Mouse (Mus musculus) embryonic facial prominence, embryonic 13.5 days (tissue): ENCODE measurements around the gene Pkp2. TPM values are rescaled to one million over a fixed set of nuclear protein-coding genes. Genes with fewer than 3 reads are reported as not detected.
A peak's percentile ranks its signal among the peaks of the same experiment; 100 is the strongest.
"Not testable (repeated sequence)": the region's sequence is repeated elsewhere in the genome, so short reads cannot be mapped to it uniquely, and the experiment has no call there.

ENCODE experiments used
- ATAC-seq: fragments of 200-750 bp; cut with Nextera tagmentation; 2 replicates; pipeline ENCODE4 v1.8.0; 2017; ENCODE audit warnings: low read depth; ENCODE audit not compliant: insufficient number of reproducible peaks, insufficient read depth, low FRiP score, low TSS enrichment
- H3K27ac ChIP-seq: fragments of 300-500 bp; sonication (generic); 2 replicates; pipeline ENCODE4 v1.5.1; 2015; ENCODE audit warnings: moderate library complexity, mild to moderate bottlenecking, inconsistent platforms
- H3K27me3 ChIP-seq: fragments of 300-500 bp; sonication (generic); 2 replicates; pipeline ENCODE4 v1.6.1; 2015; ENCODE audit warnings: mild to moderate bottlenecking, inconsistent platforms
- H3K36me3 ChIP-seq: fragments of 300-500 bp; sonication (generic); 2 replicates; pipeline ENCODE4 v1.6.1; 2015; ENCODE audit warnings: mild to moderate bottlenecking, inconsistent platforms
- H3K4me1 ChIP-seq: fragments of 300-500 bp; sonication (generic); 2 replicates; pipeline ENCODE4 v1.6.1; 2015; ENCODE audit warnings: inconsistent platforms
- H3K4me2 ChIP-seq: fragments of 300-500 bp; sonication (generic); 2 replicates; pipeline ENCODE4 v1.6.1; 2015; ENCODE audit warnings: moderate library complexity, mild to moderate bottlenecking, inconsistent platforms
- H3K4me3 ChIP-seq: fragments of 300-500 bp; sonication (generic); 2 replicates; pipeline ENCODE4 v1.5.1; 2015; ENCODE audit warnings: mild to moderate bottlenecking, inconsistent platforms
- H3K9ac ChIP-seq: fragments of 300-500 bp; sonication (generic); 2 replicates; pipeline ENCODE4 v1.6.1; 2015; ENCODE audit warnings: mild to moderate bottlenecking, inconsistent platforms
- H3K9me3 ChIP-seq: fragments of 300-500 bp; sonication (generic); 2 replicates; pipeline ENCODE4 v1.6.1; 2016; ENCODE audit warnings: inconsistent platforms
- WGBS: fragments of 180-500 bp; shearing (Covaris S2); methylation state at CpG from one replicate; pipeline ENCODE4 v1.1.7; 2015; ENCODE audit warnings: mixed read lengths; 5-methylcytosine and 5-hydroxymethylcytosine counted together
- polyA plus RNA-seq: library from polyadenylated mRNA; unstranded; fragments of >200 nt; fragmentation: Nextera tagmentation; extraction: Ambion mirVana; gene quantifications from 2 replicates; pipeline ENCODE4 v1.2.1, GENCODE M21; 2015

Pkp2 gene
- 2.3 and 3.3 TPM in 2 replicates for polyA plus RNA-seq

DNA sequence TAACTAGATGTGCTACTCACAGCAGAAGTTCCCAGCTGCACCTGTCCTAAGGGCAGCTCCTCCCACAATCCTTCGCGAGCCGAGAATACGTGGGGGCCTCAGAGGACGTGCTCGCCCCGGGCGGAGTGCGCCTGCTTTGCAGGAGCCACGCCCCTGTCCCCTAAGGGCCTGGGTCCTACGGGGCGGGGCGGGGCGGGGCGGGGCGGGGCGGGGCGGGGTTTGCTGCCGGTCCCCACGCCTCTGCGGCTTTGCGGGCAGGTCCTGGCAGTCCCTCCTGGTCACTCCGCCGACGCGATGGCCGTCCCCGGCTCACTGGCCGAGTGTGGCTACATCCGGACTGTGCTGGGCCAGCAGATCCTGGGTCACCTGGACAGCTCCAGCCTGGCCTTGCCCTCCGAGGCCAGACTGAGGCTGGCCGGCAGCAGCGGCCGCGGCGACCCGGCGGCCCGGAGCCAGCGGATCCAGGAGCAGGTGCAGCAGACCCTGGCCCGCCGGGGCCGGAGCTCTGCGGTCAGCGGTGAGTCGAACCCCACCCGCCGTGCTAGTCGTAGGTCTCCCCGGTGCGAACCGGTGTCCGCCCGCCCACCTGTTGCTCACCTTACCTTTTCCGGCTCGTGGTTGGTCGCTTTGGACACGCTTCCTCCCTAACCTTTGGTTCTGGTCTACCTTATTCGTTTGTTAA lies at the start of gene Pkp2:
Pkp2 (plus strand) TSS at position 240 of the 682 bp plus-strand sequence.
- Histone ChIP-seq H3K4me1 (peaks cover 15% of the 10 kb centered on the region), H3K36me3 (no peaks in the 10 kb centered on the region), H3K9me3 (no peaks in the 10 kb centered on the region), H3K27me3 (peaks cover 56% of the 10 kb centered on the region), H3K9ac (peak within 1 kb of the TSS; percentile 60), H3K4me3 (peak within 1 kb of the TSS; percentile 56), H3K27ac (no peak within 1 kb of the TSS), H3K4me2 (peak within 1 kb of the TSS; percentile 98)
- under 1% methylated on average over 59 of the region's 59 CpGs for WGBS
- peak; percentile 86 for ATAC-seq

DNA sequence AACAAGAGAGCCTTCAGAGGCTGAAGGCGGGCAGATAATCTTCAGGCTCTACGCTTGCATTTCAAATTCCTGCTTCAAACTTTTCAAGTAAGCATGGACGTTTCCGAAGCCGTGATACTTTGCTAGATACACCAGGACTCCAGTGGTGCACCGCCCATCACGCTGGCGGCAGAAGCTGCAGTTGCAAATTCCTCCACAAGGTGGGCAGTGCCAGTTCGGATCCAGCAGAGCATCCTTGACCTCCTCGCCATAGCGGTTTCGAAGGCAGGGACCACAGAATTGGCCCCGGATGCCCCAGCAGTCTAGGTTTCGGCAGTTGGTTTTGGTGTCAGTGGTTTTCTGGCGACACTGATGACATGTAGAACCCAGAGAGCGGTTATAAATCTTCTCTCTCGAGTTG lies 15.7 kb upstream of the Pkp2 start:
- 65% methylated on average over 17 of the region's 17 CpGs for WGBS
- Histone ChIP-seq H3K4me3 (no peak overlapping the region), H3K36me3 (no peaks in the 10 kb centered on the region), H3K27ac (no peak overlapping the region), H3K9me3 (no peaks in the 10 kb centered on the region), H3K27me3 (0 out of 2 replicates have a peak, but pooled peaks cover 4% of the 10 kb centered on the region), H3K9ac (no peak overlapping the region), H3K4me2 (no peak overlapping the region), H3K4me1 (no peaks in the 10 kb centered on the region)
- no peak for ATAC-seq

DNA sequence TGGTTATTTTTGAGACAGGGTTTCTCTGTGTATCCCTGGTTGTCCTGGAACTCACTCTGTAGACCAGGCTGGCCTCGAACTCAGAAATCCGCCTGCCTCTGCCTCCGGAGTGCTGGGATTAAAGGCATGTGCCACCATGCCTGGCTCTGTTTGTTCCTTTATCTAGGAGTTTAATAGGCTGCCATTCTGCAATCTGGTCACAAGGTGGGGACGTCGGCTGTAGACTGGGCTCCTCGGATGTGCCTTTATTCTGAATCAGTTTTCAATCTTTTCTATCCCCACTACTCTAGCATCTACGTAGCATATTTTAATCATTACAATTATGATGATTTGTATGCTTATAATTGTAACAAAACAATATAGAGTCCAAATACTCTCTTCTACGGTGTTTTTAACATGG lies 11.1 kb upstream of the Pkp2 start:
- H3K4me1 ChIP-seq, H3K27me3 ChIP-seq, H3K9me3 ChIP-seq, H3K9ac ChIP-seq, H3K4me3 ChIP-seq, H3K27ac ChIP-seq, H3K4me2 ChIP-seq, H3K36me3 ChIP-seq, ATAC-seq: not testable (repeated sequence)
- 44% methylated on average over 8 of the region's 8 CpGs for WGBS

DNA sequence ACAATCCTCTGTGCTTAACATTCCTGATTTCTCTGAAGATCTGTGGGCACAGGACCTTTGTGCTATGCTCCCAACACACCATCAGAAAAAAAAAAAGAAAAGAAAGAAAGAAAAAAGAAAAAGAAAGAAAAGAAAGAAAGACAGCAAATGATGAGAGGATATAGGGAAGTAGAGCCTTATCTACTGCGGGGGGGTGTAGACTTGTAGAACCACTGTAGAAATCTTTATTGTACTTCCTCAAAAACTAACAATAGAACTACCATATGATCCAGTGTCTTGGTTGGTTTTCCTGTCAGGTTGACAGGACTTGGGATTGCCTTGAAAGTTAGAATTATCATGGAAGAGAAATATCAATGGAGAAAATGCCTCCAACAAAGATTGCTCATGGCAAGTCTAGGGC lies 8.5 kb upstream of the Pkp2 start:
- ATAC-seq: no peak
- Histone ChIP-seq H3K27ac (no peak overlapping the region), H3K4me2 (no peak overlapping the region), H3K36me3 (no peaks in the 10 kb centered on the region), H3K9ac (no peak overlapping the region), H3K27me3 (no peaks in the 10 kb centered on the region), H3K9me3 (no peaks in the 10 kb centered on the region), H3K4me1 (no peaks in the 10 kb centered on the region), H3K4me3 (no peak overlapping the region)
- 93% methylated on average over 1 of the region's 1 CpGs for WGBS

DNA sequence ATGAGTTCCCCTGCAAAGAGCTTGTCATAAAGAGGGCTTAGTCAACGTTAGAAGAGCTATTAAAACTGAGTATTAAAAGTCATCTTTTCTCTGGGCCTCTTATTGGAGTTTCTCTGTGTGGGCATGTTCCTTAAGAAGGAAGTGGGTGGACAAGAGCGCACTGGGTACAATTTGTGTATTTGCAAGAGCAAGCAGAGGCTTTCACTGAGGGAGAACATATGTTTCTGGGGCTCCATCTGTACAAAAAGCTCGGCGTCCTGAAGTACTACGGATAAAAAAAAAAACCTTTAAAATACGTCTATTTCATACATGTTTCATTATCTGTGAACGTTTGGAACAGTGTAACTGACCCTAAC lies 417 bp upstream of the Pkp2 start:
- peaks cover 56% of the 10 kb centered on the region for H3K27me3 ChIP-seq
- 15% methylated on average over 7 of the region's 7 CpGs for WGBS
- peak overlapping the region; percentile 98 for H3K4me2 ChIP-seq
- H3K36me3 ChIP-seq: no peaks in the 10 kb centered on the region
- H3K9ac ChIP-seq: no peak overlapping the region
- no peak for ATAC-seq
- H3K9me3 ChIP-seq: no peaks in the 10 kb centered on the region
- H3K4me1 ChIP-seq: peaks cover 15% of the 10 kb centered on the region
- no peak overlapping the region for H3K27ac ChIP-seq
- H3K4me3 ChIP-seq: peak overlapping the region; percentile 56

DNA sequence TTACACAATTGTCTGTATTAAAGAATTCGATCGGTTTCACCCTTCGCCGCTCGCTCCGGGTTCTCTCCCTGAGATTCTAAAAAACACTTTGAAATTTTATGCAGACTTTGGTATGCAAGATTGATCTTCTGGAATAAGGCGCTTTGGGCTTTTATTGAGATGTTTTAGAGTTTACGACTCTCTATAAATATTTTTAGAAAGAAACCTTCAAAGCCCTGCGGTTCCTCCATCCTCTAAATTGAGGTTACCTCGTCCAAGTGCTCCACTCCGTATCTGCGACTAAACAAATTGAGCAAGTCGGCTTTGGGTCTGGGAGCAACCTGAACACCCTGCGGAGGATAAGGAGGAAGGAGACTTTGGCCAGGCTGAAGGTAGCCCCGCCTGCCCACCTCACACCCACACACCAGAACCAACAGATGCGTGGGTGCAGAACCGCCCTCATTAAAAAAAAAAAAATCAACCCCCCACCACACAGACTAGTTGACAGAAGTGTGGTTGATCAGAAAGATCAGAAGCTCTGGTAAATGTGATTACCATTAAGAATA lies 715 bp downstream of the Pkp2 start:
- WGBS: 2% methylated on average over 17 of the region's 17 CpGs

DNA sequence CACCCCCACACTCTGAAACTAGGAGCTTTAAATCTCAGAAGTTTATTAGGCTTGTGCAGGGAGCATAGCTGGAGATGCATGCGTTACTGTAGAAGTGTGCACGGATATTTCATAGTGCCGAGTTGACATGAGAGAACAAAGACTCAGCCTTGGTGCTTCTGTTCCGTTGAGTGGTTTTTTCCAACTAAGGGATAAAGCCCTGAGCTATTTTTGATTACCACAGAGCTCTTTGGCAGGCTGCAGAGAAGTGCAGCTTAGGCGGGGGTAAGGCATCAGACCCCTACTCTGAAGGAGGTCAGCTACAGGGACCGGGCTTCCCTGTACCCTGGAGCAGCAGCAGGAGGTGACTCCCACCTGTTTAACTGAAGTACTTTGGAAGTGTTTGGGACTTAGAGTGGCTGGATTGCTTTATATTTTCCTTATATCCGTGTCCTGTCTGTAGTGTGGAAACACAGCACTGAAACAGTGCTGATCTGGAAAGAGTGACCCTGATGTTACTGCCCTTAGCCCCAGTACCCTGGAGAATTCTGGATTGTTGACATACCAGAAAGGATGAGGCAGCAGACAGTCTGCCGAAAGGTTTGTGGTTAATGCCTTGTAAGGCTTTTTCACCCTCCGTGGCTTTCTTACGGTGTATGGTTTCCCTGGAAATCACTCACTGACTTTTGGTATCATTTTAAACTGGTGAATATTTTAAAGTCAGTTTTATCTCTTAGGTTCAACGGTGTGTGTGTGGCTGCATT lies 2.7 kb downstream of the Pkp2 start:
- Histone ChIP-seq H3K4me1 (peaks cover 15% of the 10 kb centered on the region), H3K9ac (no peak overlapping the region), H3K9me3 (no peaks in the 10 kb centered on the region), H3K36me3 (no peaks in the 10 kb centered on the region), H3K4me2 (peak overlapping the region; percentile 26; the same call in 1 of the 2 replicates), H3K27me3 (peaks cover 54% of the 10 kb centered on the region), H3K4me3 (no peak overlapping the region), H3K27ac (no peak overlapping the region)
- no peak for ATAC-seq
- WGBS: 19% methylated on average over 11 of the region's 11 CpGs

More for the DNA sequence above, 715 bp downstream of the Pkp2 start:
- Histone ChIP-seq H3K4me2 (peak overlapping the region; percentile 98), H3K4me3 (peak overlapping the region; percentile 56), H3K27ac (no peak overlapping the region), H3K9me3 (no peaks in the 10 kb centered on the region), H3K9ac (no peak overlapping the region), H3K36me3 (no peaks in the 10 kb centered on the region), H3K4me1 (peaks cover 15% of the 10 kb centered on the region), H3K27me3 (peaks cover 56% of the 10 kb centered on the region)
- ATAC-seq: no peak

DNA sequence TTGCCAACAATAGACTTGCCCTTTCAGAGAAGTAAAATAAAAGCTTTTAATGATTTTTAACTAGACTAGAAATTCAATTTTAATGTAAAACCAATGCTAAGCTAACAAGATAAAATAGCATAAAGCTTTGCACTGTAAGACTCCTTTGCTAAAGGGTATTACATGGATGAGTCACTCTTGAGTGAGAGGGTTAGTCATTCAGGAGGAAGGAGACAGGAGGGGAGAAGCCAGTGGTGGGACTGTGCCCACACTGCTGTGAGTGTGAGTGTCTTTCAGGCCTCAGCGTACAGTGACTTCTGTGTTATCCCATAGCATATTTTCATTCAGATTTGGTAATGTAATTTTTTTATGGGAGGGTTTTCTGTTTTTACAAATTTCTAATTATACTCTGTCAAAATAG lies 3.8 kb downstream of the Pkp2 start:
- no peaks in the 10 kb centered on the region for H3K36me3 ChIP-seq
- peaks cover 44% of the 10 kb centered on the region for H3K27me3 ChIP-seq
- no peak overlapping the region for H3K27ac ChIP-seq
- WGBS: 87% methylated on average over 1 of the region's 1 CpGs
- H3K4me2 ChIP-seq: no peak overlapping the region
- no peak overlapping the region for H3K4me3 ChIP-seq
- peaks cover 15% of the 10 kb centered on the region for H3K4me1 ChIP-seq
- no peak for ATAC-seq
- H3K9ac ChIP-seq: no peak overlapping the region
- no peaks in the 10 kb centered on the region for H3K9me3 ChIP-seq

DNA sequence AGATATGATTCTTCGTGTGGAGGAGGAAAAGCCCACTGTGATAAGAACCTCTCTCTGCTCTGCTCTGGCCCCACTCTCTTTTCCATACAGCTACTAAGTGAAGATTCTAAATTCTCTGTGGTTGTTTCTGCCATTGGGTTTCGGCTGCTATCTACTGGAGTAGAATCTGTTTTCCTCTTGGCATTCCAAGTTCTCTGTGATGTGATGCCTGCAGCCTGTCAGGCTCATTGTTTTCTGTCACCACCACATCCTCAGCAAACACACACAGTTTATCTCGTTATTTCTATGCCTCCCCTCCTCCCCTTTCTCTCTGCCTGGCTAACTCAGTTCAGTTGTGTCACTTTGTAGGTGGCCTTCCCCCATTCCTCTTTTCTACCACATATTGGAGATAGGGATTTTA lies 6.7 kb downstream of the Pkp2 start:
- Histone ChIP-seq H3K36me3 (no peaks in the 10 kb centered on the region), H3K27me3 (peaks cover 15% of the 10 kb centered on the region), H3K9me3 (no peaks in the 10 kb centered on the region), H3K9ac (no peak overlapping the region), H3K27ac (no peak overlapping the region), H3K4me2 (no peak overlapping the region), H3K4me3 (no peak overlapping the region), H3K4me1 (peaks cover 8% of the 10 kb centered on the region; the same call in 1 of the 2 replicates)
- no peak for ATAC-seq
- WGBS: 51% methylated on average over 3 of the region's 3 CpGs

DNA sequence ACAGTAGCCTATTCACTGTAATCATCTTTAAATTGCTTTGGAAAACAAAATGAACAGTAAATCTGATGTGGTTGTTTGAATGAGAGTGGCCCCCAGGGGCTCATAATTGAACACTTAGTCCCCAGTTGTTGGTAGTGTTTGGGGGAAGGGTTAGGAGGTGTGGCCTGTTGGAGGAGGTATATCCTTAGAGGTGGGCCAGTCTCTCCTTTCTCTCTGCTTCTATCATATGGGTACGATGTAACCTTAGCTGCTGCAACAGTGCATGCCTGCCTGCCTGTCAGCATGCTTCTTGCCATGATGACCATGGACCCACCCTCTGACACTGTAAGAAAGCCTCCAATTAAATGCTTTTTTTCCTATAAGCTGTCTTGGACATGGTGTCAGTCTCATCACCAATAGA lies 9.5 kb downstream of the Pkp2 start:
- WGBS: 35% methylated on average over 1 of the region's 1 CpGs
- no peaks in the 10 kb centered on the region; the same call in 1 of the 2 replicates for H3K4me1 ChIP-seq
- H3K27me3 ChIP-seq: no peaks in the 10 kb centered on the region
- no peak overlapping the region for H3K27ac ChIP-seq
- peak; percentile 52; the same call in 1 of the 2 replicates for ATAC-seq
- H3K36me3 ChIP-seq: no peaks in the 10 kb centered on the region
- no peak overlapping the region for H3K4me3 ChIP-seq
- H3K9me3 ChIP-seq: no peaks in the 10 kb centered on the region
- no peak overlapping the region for H3K4me2 ChIP-seq
- no peak overlapping the region for H3K9ac ChIP-seq

DNA sequence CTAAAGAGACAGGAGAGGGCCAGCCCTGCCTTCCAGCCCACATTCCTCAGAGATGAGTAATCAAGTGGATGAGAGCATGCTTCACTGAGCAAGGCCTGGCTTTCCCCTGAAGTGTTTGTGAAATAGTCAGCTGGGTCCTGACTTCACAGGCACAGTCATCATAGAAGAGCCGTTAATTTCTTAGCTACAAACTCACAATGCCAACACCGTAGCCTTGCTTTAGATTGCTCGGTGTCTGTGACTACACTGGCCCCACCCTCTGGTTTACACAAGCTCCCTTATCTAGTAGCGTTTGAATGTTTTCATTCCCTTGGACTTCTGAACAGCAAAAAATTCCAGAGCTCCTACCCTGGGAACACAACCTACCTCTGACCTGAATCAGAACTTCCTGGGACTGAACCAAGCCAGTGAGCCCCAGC lies 11.4 kb downstream of the Pkp2 start:
- Histone ChIP-seq H3K36me3 (no peaks in the 10 kb centered on the region), H3K4me1 (no peaks in the 10 kb centered on the region; the same call in 1 of the 2 replicates), H3K4me3 (no peak overlapping the region), H3K9ac (no peak overlapping the region), H3K4me2 (no peak overlapping the region), H3K27ac (no peak overlapping the region), H3K9me3 (no peaks in the 10 kb centered on the region), H3K27me3 (no peaks in the 10 kb centered on the region)
- no peak for ATAC-seq
- 50% methylated on average over 4 of the region's 4 CpGs for whole genome bisulfite sequencing

DNA sequence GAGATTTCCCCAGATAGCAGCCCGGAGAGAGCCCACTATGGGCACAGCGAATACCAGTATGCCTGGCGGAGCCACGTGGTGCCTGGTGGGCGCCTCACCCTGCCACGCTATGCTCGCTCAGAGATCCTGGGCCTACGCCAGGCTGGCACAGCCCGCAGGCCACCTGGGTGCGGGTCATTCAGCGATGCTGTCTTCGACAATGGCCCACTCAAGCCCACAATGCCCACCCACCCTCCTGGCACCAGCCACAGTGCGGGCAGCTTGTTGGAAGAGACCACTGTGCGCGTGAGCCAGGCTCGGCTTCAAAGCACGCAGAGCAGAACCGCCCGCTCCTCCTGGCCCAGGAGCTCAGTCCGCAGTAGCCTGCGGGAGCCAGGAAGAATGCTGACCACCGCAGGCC lies 12.7 kb downstream of the Pkp2 start:
- ATAC-seq: peak; percentile 38; the same call in 1 of the 2 replicates
- Histone ChIP-seq H3K4me1 (no peaks in the 10 kb centered on the region; the same call in 1 of the 2 replicates), H3K4me3 (no peak overlapping the region), H3K27ac (no peak overlapping the region), H3K4me2 (no peak overlapping the region), H3K36me3 (no peaks in the 10 kb centered on the region), H3K9ac (no peak overlapping the region), H3K9me3 (no peaks in the 10 kb centered on the region), H3K27me3 (no peaks in the 10 kb centered on the region)
- 94% methylated on average over 22 of the region's 22 CpGs for WGBS
